Comparison of ENCODE assay signal across 16 mouse cellular contexts in genomic region chr10:60578738-60579538, GRCm38 (mm10).
DNase-seq lines count a peak whose midpoint lies in the region; ATAC-seq and TF ChIP-seq lines count a peak whose summit lies in the region.
"Had no signal": no experiment of that assay in that cellular context is flagged by ENCODE, and none has a peak within 500 bp of the region (broad histone marks: within the 10 kb centered on the region; RNA-seq: fewer than 3 reads in every experiment).

No protein-coding gene starts in this region.

- WGBS in liver, embryonic 15.5 days (ENCODE audit: insufficient replicate concordance), result 87% methylated on average over 12 of the region's 12 CpGs

- peak overlapping the region; percentile 91 for H3K27ac ChIP-seq in liver, embryonic 15.5 days (replicated peaks)
- H3K27ac ChIP-seq in embryonic fibroblast, embryonic 13.5 days (ENCODE audit: insufficient read depth, low read length), result peak overlapping the region; percentile 92
- H3K27ac ChIP-seq: embryonic facial prominence, embryonic 15.5 days had no signal

- DNase-seq in liver, result no peak
- peak; percentile 46 for DNase-seq in Patski (ENCODE audit: low read depth, low spot score)
- peak; percentile 83 for DNase-seq in retina, embryonic 14.5 days (ENCODE audit: low spot score)
- DNase-seq in lung, postnatal 10 days, result no peak
- no peak for DNase-seq in embryo, embryonic 9.5 days (ENCODE audit: extremely low spot score)
- DNase-seq: cerebellum, adult 18-20 months; gastrocnemius, postnatal 36 days; heart, postnatal 4 days; kidney, postnatal 10 days; thymus, adult 18-20 months had no signal

- peak overlapping the region; percentile 54 for H3K4me2 ChIP-seq in liver, embryonic 15.5 days
- H3K4me2 ChIP-seq: embryonic facial prominence, embryonic 15.5 days; heart, embryonic 12.5 days; midbrain, embryonic 13.5 days had no signal

- H3K27me3 ChIP-seq in liver, embryonic 15.5 days, result no peaks in the 10 kb centered on the region
- no peaks in the 10 kb centered on the region for H3K27me3 ChIP-seq in Patski
- H3K27me3 ChIP-seq: embryonic facial prominence, embryonic 15.5 days; heart, embryonic 12.5 days had no signal

- CTCF ChIA-PET in Patski (lab: Charles Lee), result interaction anchor here (1.7 kb wide), 1 partner anchor 13 kb away, joined by 3 read pairs; no protein-coding TSS in a partner anchor

- POLR2A ChIA-PET in Patski (lab: Charles Lee), result no interaction called here

- in situ Hi-C loops in Patski (cut with MboI; ENCODE audit: low pct_unique_long_range_greater_than_20kb), result no loop called here

- H3K36me3 ChIP-seq in liver, embryonic 15.5 days (replicated peaks), result no peaks in the 10 kb centered on the region
- H3K36me3 ChIP-seq: embryonic facial prominence, embryonic 15.5 days; heart, embryonic 12.5 days; midbrain, embryonic 13.5 days had no signal

- ATAC-seq in liver, embryonic 15.5 days (ENCODE audit: insufficient read depth), result no peak
- ATAC-seq in Patski, result peak; percentile 67
- ATAC-seq: intestine, embryonic 16.5 days; midbrain, embryonic 13.5 days had no signal

- TF ChIP-seq CTCF in Patski (IDR thresholded peaks at IDR 0.05), result no peak
- no peak for TF ChIP-seq CTCF in embryonic fibroblast, embryonic 13.5 days (IDR thresholded peaks at IDR 0.05; ENCODE audit: borderline replicate concordance, insufficient read depth, low read length)

- TF ChIP-seq POLR2A in embryonic fibroblast, embryonic 13.5 days (IDR thresholded peaks at IDR 0.05; ENCODE audit: low read depth, low read length), result no peak

- H3K9me3 ChIP-seq in liver, embryonic 15.5 days (replicated peaks), result no peaks in the 10 kb centered on the region
- H3K9me3 ChIP-seq: embryonic facial prominence, embryonic 15.5 days; midbrain, embryonic 13.5 days had no signal

- no peak overlapping the region for H3K9ac ChIP-seq in liver, embryonic 15.5 days
- H3K9ac ChIP-seq: embryonic facial prominence, embryonic 15.5 days; heart, embryonic 12.5 days; midbrain, embryonic 13.5 days had no signal

- H3K4me1 ChIP-seq in liver, embryonic 15.5 days (replicated peaks), result peaks cover 34% of the 10 kb centered on the region
- H3K4me1 ChIP-seq in embryonic fibroblast, embryonic 13.5 days (ENCODE audit: control insufficient read depth, insufficient read depth, low read length), result peaks cover 5% of the 10 kb centered on the region
- H3K4me1 ChIP-seq: embryonic facial prominence, embryonic 15.5 days had no signal

- H3K4me3 ChIP-seq in liver, embryonic 15.5 days (replicated peaks), result no peak overlapping the region
- H3K4me3 ChIP-seq in embryonic fibroblast, embryonic 13.5 days (ENCODE audit: insufficient read depth, low read length), result no peak overlapping the region
- H3K4me3 ChIP-seq: embryonic facial prominence, embryonic 15.5 days; heart, embryonic 12.5 days; midbrain, embryonic 13.5 days had no signal

Comparison
In these comparisons a context has a peak if more than half of its experiments do, and no peak if none do; other contexts are left out.
1. DNase-seq: peak in Patski (single experiment) and retina, embryonic 14.5 days (single experiment); none in liver (single experiment), lung, postnatal 10 days (single experiment) and embryo, embryonic 9.5 days (single experiment).